Comparison of ENCODE assay signal across 14 mouse cellular contexts in the genomic region with DNA sequence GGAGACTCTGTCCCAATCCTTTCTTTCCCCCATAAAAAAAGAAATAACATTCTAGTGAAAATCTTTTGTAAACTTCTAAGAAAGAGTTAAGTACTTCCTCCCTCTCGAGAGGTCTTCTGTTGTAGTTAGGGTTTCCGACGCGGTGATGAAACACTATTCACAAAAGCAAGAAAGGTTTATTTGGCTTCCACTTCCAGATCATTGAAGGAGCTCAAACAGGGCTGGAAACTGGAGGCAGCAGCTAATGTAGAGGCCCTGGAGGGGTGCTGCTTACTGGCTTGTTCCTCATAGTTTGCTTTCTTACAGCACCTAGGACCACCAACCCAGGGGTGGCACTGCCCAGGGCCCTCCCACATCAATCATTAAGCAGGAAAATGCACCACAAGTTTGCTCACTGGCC.
"Had no signal": no experiment of that assay in that cellular context is flagged by ENCODE, and none has a peak within 500 bp of the region (broad histone marks: within the 10 kb centered on the region; RNA-seq: fewer than 3 reads in every experiment).

No protein-coding gene starts in this region.

- H3K4me3 ChIP-seq: layer of hippocampus, adult 2 months; limb, embryonic 13.5 days; liver, embryonic 15.5 days; midbrain, embryonic 10.5 days; myocyte; neural tube, embryonic 15.5 days had no signal

- H3K9me3 ChIP-seq: limb, embryonic 13.5 days; liver, embryonic 15.5 days; midbrain, embryonic 10.5 days; neural tube, embryonic 15.5 days had no signal

- H3K9ac ChIP-seq: limb, embryonic 13.5 days; liver, embryonic 15.5 days; neural tube, embryonic 15.5 days had no signal

- H3K27ac ChIP-seq: hindbrain, postnatal 0 days; layer of hippocampus, adult 2 months; limb, embryonic 13.5 days; liver, embryonic 15.5 days; midbrain, embryonic 10.5 days; neural tube, embryonic 15.5 days had no signal

- ATAC-seq: hindbrain, postnatal 0 days had no signal

- DNase-seq: kidney, adult 11 months; kidney, postnatal 10 days; kidney, postnatal 4 days; left cerebral cortex, postnatal 4 days; midbrain, embryonic 14.5 days; thymus, adult 2 months; thymus, postnatal 36 days had no signal

- H3K27me3 ChIP-seq: limb, embryonic 13.5 days; liver, embryonic 15.5 days; neural tube, embryonic 15.5 days had no signal

- H3K4me2 ChIP-seq: limb, embryonic 13.5 days; liver, embryonic 15.5 days; neural tube, embryonic 15.5 days had no signal
